Mouse (Mus musculus): ENCODE measurements around the gene Ift81.

DNA sequence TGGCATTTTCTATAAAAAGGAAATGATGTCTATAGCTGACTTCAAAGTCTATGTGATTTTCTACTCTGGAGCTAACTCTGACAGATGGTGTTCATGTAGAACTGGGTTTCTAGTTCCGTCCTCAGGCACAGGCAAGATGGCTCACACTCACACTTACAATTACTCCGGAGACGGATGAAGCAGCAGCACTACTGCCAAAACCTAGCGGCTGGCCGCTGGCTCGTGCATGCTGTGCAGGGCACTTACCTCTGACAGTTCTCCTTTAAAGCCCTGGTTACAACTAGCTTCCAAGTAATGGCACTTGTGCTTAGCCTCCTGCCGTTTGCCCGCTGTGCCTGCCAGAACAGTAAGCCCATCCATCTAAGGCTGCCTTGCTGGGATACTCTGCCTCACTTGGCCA lies 47.7 kb downstream of the Ift81 start:
- TF ChIP-seq CTCF (IDR thresholded peaks at IDR 0.05; ENCODE audit: low read depth, low read length) (no peak), TAL1 (conservative IDR thresholded peaks at IDR 0.05; ENCODE audit: low read depth, low read length) (no peak), POLR2AphosphoS5 (IDR thresholded peaks at IDR 0.05; ENCODE audit: insufficient replicate concordance, low read depth, low read length) (no peak), GATA1 (IDR thresholded peaks at IDR 0.05; ENCODE audit: borderline replicate concordance, low read length) (no peak)

All from G1E (cell line).